Mouse (Mus musculus) cerebellum, adult (tissue): Measurements from ENCODE around the gene Mptx1.
"Not testable (repeated sequence)": the region's sequence is repeated elsewhere in the genome, so short reads cannot be mapped to it uniquely, and the experiment has no call there.

Experiments used
- ATAC-seq: cut with Nextera tagmentation; 2 replicates; pipeline ENCODE4 v1.9.2; 2017; ENCODE audit warnings: mild to moderate bottlenecking, moderate library complexity, mixed read lengths; ENCODE audit not compliant: insufficient number of reproducible peaks, low FRiP score, low TSS enrichment

The Mptx1 gene

GRCm38 (mm10) chr1:174330218-174330617 is at the start of gene Mptx1:
Gene Mptx1, plus strand, starts transcription at chr1:174330518.
- ATAC-seq = no peak

- no peak for ATAC-seq
Observed at GRCm38 (mm10) chr1:174303162-174303561, 27.2 kb upstream of the Mptx1 start.

GRCm38 (mm10) chr1:174317308-174317707 is 13.0 kb upstream of the Mptx1 start:
- no peak for ATAC-seq

- ATAC-seq = not testable (repeated sequence)
Observed at GRCm38 (mm10) chr1:174353636-174354035, 23.3 kb downstream of the Mptx1 start.

- no peak for ATAC-seq
Observed at GRCm38 (mm10) chr1:174354640-174355039, 24.3 kb downstream of the Mptx1 start.

GRCm38 (mm10) chr1:174364882-174365451 is 34.6 kb downstream of the Mptx1 start, which contains the start of gene Olfr417:
Gene Olfr417, plus strand, starts transcription at chr1:174365122.
- ATAC-seq = no peak

- no peak for ATAC-seq
Observed at GRCm38 (mm10) chr1:174373799-174374198, 43.5 kb downstream of the Mptx1 start.
